Mouse (Mus musculus): ENCODE results near the gene Olfr259. TPM values are rescaled to one million over a fixed set of nuclear protein-coding genes. Genes with fewer than 3 reads are reported as not detected.

Olfr259 gene
- polyA plus RNA-seq (2015; fragmentation: Nextera tagmentation; extraction: Ambion mirVana) = not detected in 2 replicates

- Histone ChIP-seq H3K4me2 (no peak within 1 kb of the TSS), H3K4me1 (no peaks in the 10 kb centered on the region), H3K36me3 (replicated peaks) (no peaks in the 10 kb centered on the region), H3K27me3 (replicated peaks) (no peaks in the 10 kb centered on the region), H3K9ac (no peak within 1 kb of the TSS), H3K9me3 (no peaks in the 10 kb centered on the region), H3K4me3 (no peak within 1 kb of the TSS), H3K27ac (no peak within 1 kb of the TSS)
- ATAC-seq (replicated peaks) = no peak
Measured at GRCm38 (mm10) chr2:87114467-87114866, at the start of gene Olfr259. Olfr259 (minus strand) TSS chr2:87114567.

- ATAC-seq (replicated peaks) = no peak
Measured at GRCm38 (mm10) chr2:87152524-87152923, 38.2 kb upstream of the Olfr259 start, which contains the start of gene Olfr1111. Olfr1111 (minus strand) TSS chr2:87152624.

GRCm38 (mm10) chr2:87140200-87140599 is 25.8 kb upstream of the Olfr259 start, which contains the start of gene Olfr1110:
Olfr1110 (minus strand) TSS chr2:87140300.
- Histone ChIP-seq H3K4me3 (no peak within 1 kb of the TSS), H3K4me1 (no peaks in the 10 kb centered on the region), H3K9ac (no peak within 1 kb of the TSS), H3K27ac (no peak within 1 kb of the TSS), H3K9me3 (no peaks in the 10 kb centered on the region), H3K36me3 (replicated peaks) (no peaks in the 10 kb centered on the region), H3K27me3 (replicated peaks) (no peaks in the 10 kb centered on the region), H3K4me2 (no peak within 1 kb of the TSS)
- ATAC-seq (replicated peaks) = no peak
- WGBS = 84% methylated on average over 1 of the region's 1 CpGs

More at GRCm38 (mm10) chr2:87152524-87152923, 38.2 kb upstream of the Olfr259 start, which contains the start of gene Olfr1111:
- Histone ChIP-seq H3K4me1 (no peaks in the 10 kb centered on the region), H3K9me3 (no peaks in the 10 kb centered on the region), H3K36me3 (replicated peaks) (no peaks in the 10 kb centered on the region), H3K27me3 (replicated peaks) (no peaks in the 10 kb centered on the region), H3K27ac (no peak within 1 kb of the TSS), H3K4me3 (no peak within 1 kb of the TSS), H3K4me2 (no peak within 1 kb of the TSS), H3K9ac (no peak within 1 kb of the TSS)

GRCm38 (mm10) chr2:87095908-87096307 is 18.5 kb downstream of the Olfr259 start, which contains the start of gene Olfr1109:
Olfr1109 (minus strand) TSS chr2:87096008.
- WGBS = 55% methylated on average over 1 of the region's 1 CpGs
- H3K4me1 ChIP-seq = no peaks in the 10 kb centered on the region
- H3K9me3 ChIP-seq = no peaks in the 10 kb centered on the region
- no peak within 1 kb of the TSS for H3K9ac ChIP-seq
- no peak within 1 kb of the TSS for H3K4me2 ChIP-seq
- no peak for ATAC-seq (replicated peaks)
- H3K36me3 ChIP-seq (replicated peaks) = no peaks in the 10 kb centered on the region
- no peak within 1 kb of the TSS for H3K4me3 ChIP-seq
- no peak within 1 kb of the TSS for H3K27ac ChIP-seq
- no peaks in the 10 kb centered on the region for H3K27me3 ChIP-seq (replicated peaks)

DNA sequence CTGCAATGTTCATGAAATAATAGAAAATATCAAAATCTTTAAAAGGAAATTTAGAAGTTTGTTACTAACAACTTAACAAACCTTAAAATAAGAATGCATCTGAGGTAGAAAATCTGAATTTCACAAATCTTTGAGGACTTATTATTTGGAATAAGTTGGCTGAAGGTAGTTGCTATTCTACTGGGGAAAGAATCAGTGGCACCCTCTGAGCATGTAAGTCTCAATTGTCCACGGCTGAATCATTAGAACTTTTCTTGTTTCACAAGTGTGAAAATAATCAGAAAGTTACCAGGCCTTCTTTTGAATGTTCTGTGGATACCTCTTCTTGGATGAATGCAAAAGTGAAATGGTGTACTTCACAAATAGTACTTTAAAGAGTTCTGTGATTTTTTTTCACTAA is 38.6 kb downstream of the Olfr259 start, which contains the start of gene Olfr1107:
Gene Olfr1107 (minus strand): TSS at position 101 of the 400 bp plus-strand sequence.
- no peak within 1 kb of the TSS for H3K27ac ChIP-seq
- no peaks in the 10 kb centered on the region for H3K9me3 ChIP-seq
- H3K4me3 ChIP-seq = no peak within 1 kb of the TSS
- WGBS = 84% methylated on average over 1 of the region's 1 CpGs
- no peaks in the 10 kb centered on the region for H3K4me1 ChIP-seq
- H3K9ac ChIP-seq = no peak within 1 kb of the TSS
- no peak for ATAC-seq (replicated peaks)
- H3K27me3 ChIP-seq (replicated peaks) = no peaks in the 10 kb centered on the region
- H3K4me2 ChIP-seq = no peak within 1 kb of the TSS
- H3K36me3 ChIP-seq (replicated peaks) = no peaks in the 10 kb centered on the region

Other genes with a start within 250 kb of the Olfr259 start
- gene Gm13723, start 239.8 kb downstream of the Olfr259 start, polyA plus RNA-seq (2015; fragmentation: Nextera tagmentation; extraction: Ambion mirVana) = not detected in 2 replicates
- not detected in 2 replicates for gene Olfr1097, start 222.4 kb downstream of the Olfr259 start, polyA plus RNA-seq (2015; fragmentation: Nextera tagmentation; extraction: Ambion mirVana)
- gene Olfr1098, start 190.0 kb downstream of the Olfr259 start, polyA plus RNA-seq (2015; fragmentation: Nextera tagmentation; extraction: Ambion mirVana) = not detected in 2 replicates
- not detected in 2 replicates for gene Olfr1099, start 153.9 kb downstream of the Olfr259 start, polyA plus RNA-seq (2015; fragmentation: Nextera tagmentation; extraction: Ambion mirVana)
- gene Olfr1100, start 134.6 kb downstream of the Olfr259 start, polyA plus RNA-seq (2015; fragmentation: Nextera tagmentation; extraction: Ambion mirVana) = not detected in 2 replicates
- not detected in 2 replicates for gene Olfr1101, start 123.3 kb downstream of the Olfr259 start, polyA plus RNA-seq (2015; fragmentation: Nextera tagmentation; extraction: Ambion mirVana)
- gene Olfr1102, start 116.2 kb downstream of the Olfr259 start, polyA plus RNA-seq (2015; fragmentation: Nextera tagmentation; extraction: Ambion mirVana) = not detected in 2 replicates
- gene Olfr1104, start 87.5 kb downstream of the Olfr259 start, polyA plus RNA-seq (2015; fragmentation: Nextera tagmentation; extraction: Ambion mirVana) = not detected in 2 replicates
- not detected in 2 replicates for gene Olfr1105, start 78.0 kb downstream of the Olfr259 start, polyA plus RNA-seq (2015; fragmentation: Nextera tagmentation; extraction: Ambion mirVana)
- gene Olfr1106, start 62.3 kb downstream of the Olfr259 start, polyA plus RNA-seq (2015; fragmentation: Nextera tagmentation; extraction: Ambion mirVana) = not detected in 2 replicates
- gene Olfr1107, start 38.8 kb downstream of the Olfr259 start, polyA plus RNA-seq (2015; fragmentation: Nextera tagmentation; extraction: Ambion mirVana) = not detected in 2 replicates
- gene Olfr1109, start 18.6 kb downstream of the Olfr259 start, polyA plus RNA-seq (2015; fragmentation: Nextera tagmentation; extraction: Ambion mirVana) = not detected in 2 replicates
- gene Olfr1110, start 25.7 kb upstream of the Olfr259 start, polyA plus RNA-seq (2015; fragmentation: Nextera tagmentation; extraction: Ambion mirVana) = not detected in 2 replicates
- gene Olfr1111, start 38.1 kb upstream of the Olfr259 start, polyA plus RNA-seq (2015; fragmentation: Nextera tagmentation; extraction: Ambion mirVana) = not detected in 2 replicates
- not detected in 2 replicates for gene Olfr1112, start 73.2 kb upstream of the Olfr259 start, polyA plus RNA-seq (2015; fragmentation: Nextera tagmentation; extraction: Ambion mirVana)
- not detected in 2 replicates for gene Olfr1113, start 94.4 kb upstream of the Olfr259 start, polyA plus RNA-seq (2015; fragmentation: Nextera tagmentation; extraction: Ambion mirVana)
- gene Olfr1115, start 133.4 kb upstream of the Olfr259 start, polyA plus RNA-seq (2015; fragmentation: Nextera tagmentation; extraction: Ambion mirVana) = not detected in 2 replicates
- not detected in 2 replicates for gene Olfr1116, start 153.0 kb upstream of the Olfr259 start, polyA plus RNA-seq (2015; fragmentation: Nextera tagmentation; extraction: Ambion mirVana)
- not detected in 2 replicates for gene Olfr1118, start 193.0 kb upstream of the Olfr259 start, polyA plus RNA-seq (2015; fragmentation: Nextera tagmentation; extraction: Ambion mirVana)
- gene Olfr1120, start 240.2 kb upstream of the Olfr259 start, polyA plus RNA-seq (2015; fragmentation: Nextera tagmentation; extraction: Ambion mirVana) = not detected in 2 replicates

All from midbrain, embryonic 15.5 days (tissue).